Mouse (Mus musculus) heart, embryonic 10.5 days (tissue): ENCODE results near the gene Dnajb13. TPM values are rescaled to one million over a fixed set of nuclear protein-coding genes. Genes with fewer than 3 reads are reported as not detected.

Source experiments
- DNase-seq: peaks from one replicate; pipeline ENCODE4 v3.0.0-alpha.2; 2017; ENCODE audit warnings: low spot score
- H3K27ac ChIP-seq: fragments of 300-500 bp; sonication (generic); 2 replicates; pipeline ENCODE4 v1.5.1; 2016; ENCODE audit warnings: mild to moderate bottlenecking
- H3K27me3 ChIP-seq: fragments of 300-500 bp; sonication (generic); 2 replicates; pipeline ENCODE4 v1.6.1; 2016; ENCODE audit warnings: mild to moderate bottlenecking; ENCODE audit not compliant: poor library complexity, insufficient read depth, severe bottlenecking
- H3K36me3 ChIP-seq: fragments of 300-500 bp; sonication (generic); 2 replicates; pipeline ENCODE4 v1.6.1; 2016; ENCODE audit warnings: mild to moderate bottlenecking, moderate library complexity
- H3K4me1 ChIP-seq: fragments of 300-500 bp; sonication (generic); 2 replicates; pipeline ENCODE4 v1.6.1; 2016; ENCODE audit warnings: mild to moderate bottlenecking
- H3K4me3 ChIP-seq: fragments of 300-500 bp; sonication (generic); 2 replicates; pipeline ENCODE4 v1.5.1; 2016; ENCODE audit warnings: mild to moderate bottlenecking, moderate library complexity
- H3K9me3 ChIP-seq: fragments of 300-500 bp; sonication (generic); 2 replicates; pipeline ENCODE4 v1.6.1; 2016; ENCODE audit warnings: mild to moderate bottlenecking, moderate library complexity
- WGBS: fragments of 180-500 bp; shearing (Covaris S2); methylation state at CpG from one replicate; pipeline ENCODE4 v1.1.7; 2016; 5-methylcytosine and 5-hydroxymethylcytosine counted together
- polyA plus RNA-seq: library from polyadenylated mRNA; unstranded; fragments of >200 nt; fragmentation: Nextera tagmentation; extraction: Ambion mirVana; gene quantifications from 2 replicates; pipeline ENCODE4 v1.2.1, GENCODE M21; 2016

Gene Dnajb13
- 0.22 and 0.35 TPM in 2 replicates for polyA plus RNA-seq

- 48% methylated on average over 11 of the region's 11 CpGs for WGBS
Measured at GRCm38 (mm10) chr7:100514573-100514972, at the start of gene Dnajb13. TSS of gene Dnajb13 (minus strand) at chr7:100514960.

DNA sequence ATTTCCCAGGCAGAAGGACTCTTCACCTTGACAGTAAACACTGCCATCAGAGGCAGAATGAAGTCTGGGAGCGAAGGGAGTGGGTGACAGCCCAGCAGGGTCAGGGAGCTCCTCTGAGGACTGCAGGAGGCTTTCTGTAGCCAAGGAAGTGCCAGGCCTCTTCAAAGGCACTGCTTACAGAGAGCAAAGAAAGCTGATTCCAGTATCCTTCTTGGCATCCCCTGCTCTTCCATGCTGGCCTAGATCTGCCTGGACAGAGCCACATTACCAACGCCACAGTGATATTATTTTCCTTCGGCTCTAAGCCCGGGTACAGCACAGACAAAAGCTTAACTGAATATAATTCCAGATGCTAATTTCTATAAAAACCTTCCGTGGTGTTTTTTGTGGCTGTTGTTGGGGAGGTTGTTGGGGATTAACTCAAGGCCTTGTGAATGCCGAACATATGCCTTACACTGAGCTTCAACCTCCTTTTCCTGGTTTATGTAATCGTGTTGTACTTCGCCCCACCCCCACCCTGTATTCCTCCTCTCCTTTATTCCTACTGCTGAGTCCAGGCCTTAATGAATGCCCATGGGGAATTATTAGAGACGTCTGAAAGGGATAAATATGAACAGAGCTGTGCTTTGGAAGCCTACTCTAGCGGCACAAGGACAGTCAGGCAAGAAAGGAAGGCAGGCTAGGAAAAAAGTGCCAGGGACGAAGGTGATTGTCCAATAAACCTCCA, 47.3 kb upstream of the Dnajb13 start:
- H3K27me3 ChIP-seq: no peaks in the 10 kb centered on the region
- no peaks in the 10 kb centered on the region for H3K9me3 ChIP-seq
- H3K4me1 ChIP-seq: no peaks in the 10 kb centered on the region
- H3K27ac ChIP-seq: no peak overlapping the region
- WGBS: 77% methylated on average over 11 of the region's 11 CpGs
- H3K4me3 ChIP-seq: no peak overlapping the region
- DNase-seq: no peak
- peaks cover 15% of the 10 kb centered on the region; the same call in 1 of the 2 replicates for H3K36me3 ChIP-seq

More at GRCm38 (mm10) chr7:100514573-100514972, at the start of gene Dnajb13:
- Histone ChIP-seq H3K36me3 (no peaks in the 10 kb centered on the region), H3K27ac (no peak within 1 kb of the TSS), H3K4me1 (no peaks in the 10 kb centered on the region), H3K4me3 (no peak within 1 kb of the TSS), H3K27me3 (peaks cover 16% of the 10 kb centered on the region; the same call in 1 of the 2 replicates), H3K9me3 (no peaks in the 10 kb centered on the region)
- DNase-seq: no peak

GRCm38 (mm10) chr7:100559331-100559730, 44.6 kb upstream of the Dnajb13 start:
- DNase-seq: no peak
- 76% methylated on average over 4 of the region's 4 CpGs for WGBS
- H3K4me3 ChIP-seq: no peak overlapping the region
- H3K9me3 ChIP-seq: no peaks in the 10 kb centered on the region
- peaks cover 6% of the 10 kb centered on the region; the same call in 1 of the 2 replicates for H3K36me3 ChIP-seq
- no peak overlapping the region for H3K27ac ChIP-seq
- H3K27me3 ChIP-seq: no peaks in the 10 kb centered on the region
- H3K4me1 ChIP-seq: peaks cover 15% of the 10 kb centered on the region

- peaks cover 18% of the 10 kb centered on the region for H3K4me1 ChIP-seq
- H3K27ac ChIP-seq: peak overlapping the region; percentile 22; the same call in 1 of the 2 replicates
- no peaks in the 10 kb centered on the region for H3K36me3 ChIP-seq
- H3K9me3 ChIP-seq: no peaks in the 10 kb centered on the region
- H3K4me3 ChIP-seq: no peak overlapping the region
- WGBS: 48% methylated on average over 5 of the region's 5 CpGs
- no peaks in the 10 kb centered on the region for H3K27me3 ChIP-seq
- DNase-seq: no peak
Measured at GRCm38 (mm10) chr7:100557241-100557640, 42.5 kb upstream of the Dnajb13 start.

- DNase-seq: peak; percentile 77
- H3K9me3 ChIP-seq: no peaks in the 10 kb centered on the region
- WGBS: 35% methylated on average over 13 of the region's 13 CpGs
- H3K36me3 ChIP-seq: peaks cover 10% of the 10 kb centered on the region; the same call in 1 of the 2 replicates
- H3K4me3 ChIP-seq: 0 out of 2 replicates have a peak overlapping the region, but pooled peaks have one; percentile 24
- H3K27ac ChIP-seq: peak overlapping the region; percentile 86
- peaks cover 21% of the 10 kb centered on the region for H3K4me1 ChIP-seq
- no peaks in the 10 kb centered on the region for H3K27me3 ChIP-seq
Measured at GRCm38 (mm10) chr7:100555431-100555951, 40.7 kb upstream of the Dnajb13 start.

GRCm38 (mm10) chr7:100554939-100555338, 40.2 kb upstream of the Dnajb13 start:
- no peak for DNase-seq
- Histone ChIP-seq H3K4me1 (peaks cover 25% of the 10 kb centered on the region), H3K27ac (peak overlapping the region; percentile 86), H3K4me3 (no peak overlapping the region), H3K36me3 (peaks cover 11% of the 10 kb centered on the region; the same call in 1 of the 2 replicates), H3K27me3 (no peaks in the 10 kb centered on the region), H3K9me3 (no peaks in the 10 kb centered on the region)
- 49% methylated on average over 5 of the region's 5 CpGs for WGBS

- WGBS: 63% methylated on average over 5 of the region's 5 CpGs
Measured at GRCm38 (mm10) chr7:100550338-100551007, 35.7 kb upstream of the Dnajb13 start.

DNA sequence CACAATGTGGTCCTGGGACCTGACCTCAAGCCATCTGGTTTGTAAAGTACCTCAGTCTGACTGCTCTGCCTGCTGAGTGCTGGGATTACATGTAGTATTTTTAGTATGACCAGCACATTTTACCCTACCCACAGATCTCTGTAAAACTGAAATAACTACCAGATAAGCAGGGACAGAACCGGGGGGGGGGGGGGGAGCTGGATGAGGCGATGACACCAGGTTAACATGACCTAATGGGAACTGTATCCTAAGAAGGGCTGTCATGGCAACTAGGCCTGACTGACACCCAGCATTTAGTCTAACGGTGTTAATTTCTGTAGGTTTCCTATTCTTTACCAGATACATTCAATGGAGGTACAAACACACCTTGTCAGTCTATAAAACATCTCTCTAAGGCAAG, 35.0 kb upstream of the Dnajb13 start:
- Histone ChIP-seq H3K27ac (no peak overlapping the region), H3K36me3 (peaks cover 16% of the 10 kb centered on the region; the same call in 1 of the 2 replicates)
- WGBS: 63% methylated on average over 3 of the region's 3 CpGs

More at GRCm38 (mm10) chr7:100550338-100551007, 35.7 kb upstream of the Dnajb13 start:
- no peak overlapping the region for H3K27ac ChIP-seq
- H3K4me1 ChIP-seq: peaks cover 34% of the 10 kb centered on the region
- H3K4me3 ChIP-seq: no peak overlapping the region
- peaks cover 16% of the 10 kb centered on the region; the same call in 1 of the 2 replicates for H3K36me3 ChIP-seq
- DNase-seq: no peak
- no peaks in the 10 kb centered on the region for H3K27me3 ChIP-seq
- H3K9me3 ChIP-seq: no peaks in the 10 kb centered on the region

GRCm38 (mm10) chr7:100547631-100548030, 32.9 kb upstream of the Dnajb13 start:
- Histone ChIP-seq H3K36me3 (peaks cover 16% of the 10 kb centered on the region; the same call in 1 of the 2 replicates), H3K27me3 (no peaks in the 10 kb centered on the region), H3K27ac (peak overlapping the region; percentile 53), H3K4me1 (peaks cover 20% of the 10 kb centered on the region), H3K9me3 (no peaks in the 10 kb centered on the region), H3K4me3 (no peak overlapping the region)
- 13% methylated on average over 4 of the region's 4 CpGs for WGBS
- no peak for DNase-seq

More for the DNA sequence above, 35.0 kb upstream of the Dnajb13 start:
- H3K27me3 ChIP-seq: no peaks in the 10 kb centered on the region
- no peak for DNase-seq
- H3K9me3 ChIP-seq: no peaks in the 10 kb centered on the region
- peaks cover 27% of the 10 kb centered on the region for H3K4me1 ChIP-seq
- H3K4me3 ChIP-seq: no peak overlapping the region

GRCm38 (mm10) chr7:100544437-100544836, 29.7 kb upstream of the Dnajb13 start:
- Histone ChIP-seq H3K27ac (no peak overlapping the region), H3K36me3 (peaks cover 16% of the 10 kb centered on the region), H3K27me3 (no peaks in the 10 kb centered on the region), H3K4me3 (no peak overlapping the region), H3K4me1 (peaks cover 10% of the 10 kb centered on the region), H3K9me3 (no peaks in the 10 kb centered on the region)
- DNase-seq: no peak
- 41% methylated on average over 1 of the region's 1 CpGs for WGBS

DNA sequence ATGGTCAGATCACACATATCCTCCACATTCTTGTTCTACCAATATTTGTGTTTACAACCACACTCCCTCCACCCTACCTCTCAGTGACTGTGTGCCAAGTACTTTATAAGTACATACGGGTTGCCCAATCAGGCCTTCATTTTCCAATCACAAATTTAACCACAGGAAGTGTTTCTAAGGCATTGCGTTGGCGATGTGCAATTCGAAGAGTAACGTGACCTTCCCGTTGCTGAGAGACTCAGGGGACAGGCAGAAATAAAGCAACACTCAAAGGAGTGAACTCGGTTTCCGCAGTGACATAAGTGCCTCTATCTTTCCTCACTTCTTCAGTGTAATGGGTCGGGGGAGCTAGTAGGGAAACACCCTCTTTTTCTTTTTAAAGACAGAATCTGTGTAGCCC, 24.8 kb upstream of the Dnajb13 start:
- no peaks in the 10 kb centered on the region for H3K9me3 ChIP-seq
- 90% methylated on average over 9 of the region's 9 CpGs for WGBS
- H3K27me3 ChIP-seq: no peaks in the 10 kb centered on the region
- H3K4me3 ChIP-seq: no peak overlapping the region
- no peak for DNase-seq
- H3K36me3 ChIP-seq: peaks cover 21% of the 10 kb centered on the region
- no peak overlapping the region for H3K27ac ChIP-seq
- H3K4me1 ChIP-seq: peaks cover 5% of the 10 kb centered on the region; the same call in 1 of the 2 replicates

- WGBS: 38% methylated on average over 7 of the region's 7 CpGs
- DNase-seq: no peak
- H3K27ac ChIP-seq: peak overlapping the region; percentile 89
- peaks cover 21% of the 10 kb centered on the region for H3K36me3 ChIP-seq
- H3K4me3 ChIP-seq: peak overlapping the region; percentile 72
- H3K9me3 ChIP-seq: no peaks in the 10 kb centered on the region
- H3K27me3 ChIP-seq: no peaks in the 10 kb centered on the region
- peaks cover 5% of the 10 kb centered on the region; the same call in 1 of the 2 replicates for H3K4me1 ChIP-seq
Measured at GRCm38 (mm10) chr7:100537519-100537902, 22.8 kb upstream of the Dnajb13 start.
